Mouse (Mus musculus): ENCODE measurements around the gene Rpgrip1l. TPM values are rescaled to one million over a fixed set of nuclear protein-coding genes. Genes with fewer than 3 reads are reported as not detected.

The Rpgrip1l gene
- total and polyA plus RNA-seq, 2 experiments from 2014 or later = 9.1 to 9.6 TPM

- WGBS = 89% methylated on average over 10 of the region's 10 CpGs
- Histone ChIP-seq H3K36me3 (ENCODE audit: insufficient read depth) (no peaks in the 10 kb centered on the region; the same call in 1 of the 2 replicates), H3K27ac (ENCODE audit: low read depth, low read length) (no peak overlapping the region), H3K9ac (no peak overlapping the region), H3K4me2 (ENCODE audit: low read depth) (no peak overlapping the region), H3K4me1 (ENCODE audit: insufficient read depth) (no peaks in the 10 kb centered on the region), H3K27me3 (ENCODE audit: insufficient read depth, low read length) (no peaks in the 10 kb centered on the region), H3K9me3 (ENCODE audit: low read length) (no peaks in the 10 kb centered on the region), H3K4me3 (ENCODE audit: low read depth, low read length) (no peak overlapping the region)
- ATAC-seq = no peak
- DNase-seq = no peak
- 0 out of 2 replicates have a peak, but pooled peaks have one; percentile 11 for TF ChIP-seq CTCF (IDR thresholded peaks at IDR 0.05; ENCODE audit: low read depth)
Measured at GRCm38 (mm10) chr8:91347146-91347545, 34.1 kb upstream of the Rpgrip1l start.

GRCm38 (mm10) chr8:91344659-91345058 lies 31.6 kb upstream of the Rpgrip1l start:
- no peaks in the 10 kb centered on the region for H3K4me1 ChIP-seq (ENCODE audit: insufficient read depth)
- no peaks in the 10 kb centered on the region for H3K27me3 ChIP-seq (ENCODE audit: insufficient read depth, low read length)
- H3K9me3 ChIP-seq (ENCODE audit: low read length) = no peaks in the 10 kb centered on the region
- DNase-seq (no peak), ATAC-seq (no peak)
- no peak overlapping the region for H3K4me2 ChIP-seq (ENCODE audit: low read depth)
- no peak overlapping the region for H3K4me3 ChIP-seq (ENCODE audit: low read depth, low read length)
- 92% methylated on average over 11 of the region's 11 CpGs for WGBS
- no peak overlapping the region for H3K27ac ChIP-seq (ENCODE audit: low read depth, low read length)
- no peaks in the 10 kb centered on the region; the same call in 1 of the 2 replicates for H3K36me3 ChIP-seq (ENCODE audit: insufficient read depth)
- TF ChIP-seq CTCF (IDR thresholded peaks at IDR 0.05; ENCODE audit: low read depth) = no peak
- H3K9ac ChIP-seq = no peak overlapping the region

- H3K27ac ChIP-seq (ENCODE audit: low read depth, low read length) = no peak overlapping the region
- H3K4me2 ChIP-seq (ENCODE audit: low read depth) = no peak overlapping the region
- H3K9ac ChIP-seq = no peak overlapping the region
- 87% methylated on average over 5 of the region's 5 CpGs for WGBS
- H3K4me3 ChIP-seq (ENCODE audit: low read depth, low read length) = no peak overlapping the region
- H3K9me3 ChIP-seq (ENCODE audit: low read length) = no peaks in the 10 kb centered on the region
- DNase-seq (no peak), ATAC-seq (no peak)
- no peak for TF ChIP-seq CTCF (IDR thresholded peaks at IDR 0.05; ENCODE audit: low read depth)
- no peaks in the 10 kb centered on the region; the same call in 1 of the 2 replicates for H3K36me3 ChIP-seq (ENCODE audit: insufficient read depth)
- H3K27me3 ChIP-seq (ENCODE audit: insufficient read depth, low read length) = no peaks in the 10 kb centered on the region
- no peaks in the 10 kb centered on the region for H3K4me1 ChIP-seq (ENCODE audit: insufficient read depth)
Measured at GRCm38 (mm10) chr8:91342798-91343197, 29.7 kb upstream of the Rpgrip1l start.

GRCm38 (mm10) chr8:91342196-91342595 lies 29.1 kb upstream of the Rpgrip1l start:
- H3K9me3 ChIP-seq (ENCODE audit: low read length) = no peaks in the 10 kb centered on the region
- no peak overlapping the region for H3K27ac ChIP-seq (ENCODE audit: low read depth, low read length)
- no peaks in the 10 kb centered on the region for H3K4me1 ChIP-seq (ENCODE audit: insufficient read depth)
- no peak for TF ChIP-seq CTCF (IDR thresholded peaks at IDR 0.05; ENCODE audit: low read depth)
- no peak overlapping the region for H3K4me2 ChIP-seq (ENCODE audit: low read depth)
- no peaks in the 10 kb centered on the region for H3K27me3 ChIP-seq (ENCODE audit: insufficient read depth, low read length)
- H3K9ac ChIP-seq = no peak overlapping the region
- H3K36me3 ChIP-seq (ENCODE audit: insufficient read depth) = no peaks in the 10 kb centered on the region; the same call in 1 of the 2 replicates
- no peak for DNase-seq
- H3K4me3 ChIP-seq (ENCODE audit: low read depth, low read length) = no peak overlapping the region
- WGBS = 33% methylated on average over 5 of the region's 5 CpGs
- no peak for ATAC-seq

GRCm38 (mm10) chr8:91340746-91341145 lies 27.7 kb upstream of the Rpgrip1l start:
- no peak for TF ChIP-seq CTCF (IDR thresholded peaks at IDR 0.05; ENCODE audit: low read depth)
- H3K4me3 ChIP-seq (ENCODE audit: low read depth, low read length) = no peak overlapping the region
- H3K36me3 ChIP-seq (ENCODE audit: insufficient read depth) = no peaks in the 10 kb centered on the region
- ATAC-seq (no peak), DNase-seq (no peak)
- H3K9ac ChIP-seq = no peak overlapping the region
- no peak overlapping the region for H3K4me2 ChIP-seq (ENCODE audit: low read depth)
- no peaks in the 10 kb centered on the region for H3K4me1 ChIP-seq (ENCODE audit: insufficient read depth)
- WGBS = 86% methylated on average over 1 of the region's 1 CpGs
- H3K27me3 ChIP-seq (ENCODE audit: insufficient read depth, low read length) = no peaks in the 10 kb centered on the region
- H3K9me3 ChIP-seq (ENCODE audit: low read length) = no peaks in the 10 kb centered on the region
- H3K27ac ChIP-seq (ENCODE audit: low read depth, low read length) = no peak overlapping the region

- 86% methylated on average over 8 of the region's 8 CpGs for WGBS
- Histone ChIP-seq H3K4me1 (ENCODE audit: insufficient read depth) (no peaks in the 10 kb centered on the region), H3K4me3 (ENCODE audit: low read depth, low read length) (no peak overlapping the region), H3K9me3 (ENCODE audit: low read length) (no peaks in the 10 kb centered on the region), H3K36me3 (ENCODE audit: insufficient read depth) (no peaks in the 10 kb centered on the region), H3K9ac (no peak overlapping the region), H3K27ac (ENCODE audit: low read depth, low read length) (no peak overlapping the region), H3K4me2 (ENCODE audit: low read depth) (no peak overlapping the region), H3K27me3 (ENCODE audit: insufficient read depth, low read length) (no peaks in the 10 kb centered on the region)
- no peak for ATAC-seq
- no peak for DNase-seq
- TF ChIP-seq CTCF (IDR thresholded peaks at IDR 0.05; ENCODE audit: low read depth) = no peak
Measured at GRCm38 (mm10) chr8:91339651-91340050, 26.6 kb upstream of the Rpgrip1l start.

GRCm38 (mm10) chr8:91338389-91339154 lies 25.5 kb upstream of the Rpgrip1l start:
- H3K9ac ChIP-seq = no peak overlapping the region
- no peaks in the 10 kb centered on the region for H3K9me3 ChIP-seq (ENCODE audit: low read length)
- DNase-seq = no peak
- H3K4me3 ChIP-seq (ENCODE audit: low read depth, low read length) = no peak overlapping the region
- WGBS = 80% methylated on average over 6 of the region's 6 CpGs
- no peak for TF ChIP-seq CTCF (IDR thresholded peaks at IDR 0.05; ENCODE audit: low read depth)
- H3K36me3 ChIP-seq (ENCODE audit: insufficient read depth) = no peaks in the 10 kb centered on the region
- no peak overlapping the region for H3K4me2 ChIP-seq (ENCODE audit: low read depth)
- no peaks in the 10 kb centered on the region for H3K4me1 ChIP-seq (ENCODE audit: insufficient read depth)
- ATAC-seq = no peak
- no peaks in the 10 kb centered on the region for H3K27me3 ChIP-seq (ENCODE audit: insufficient read depth, low read length)
- H3K27ac ChIP-seq (ENCODE audit: low read depth, low read length) = no peak overlapping the region
